Mouse (Mus musculus) cerebellum, adult 9-10 months (tissue): ENCODE data around the gene Ndufa4.
"Not testable (repeated sequence)": the region's sequence is repeated elsewhere in the genome, so short reads cannot be mapped to it uniquely, and the experiment has no call there.

Source experiments
- DNase-seq: peaks from one replicate; pipeline ENCODE4 v3.0.0; 2022

Ndufa4 gene

GRCm38 (mm10) chr6:11907269-11908032, at the start of gene Ndufa4, which contains the start of gene Phf14:
Gene Ndufa4, minus strand, starts transcription at chr6:11907497.
Gene Phf14, plus strand, starts transcription at chr6:11907809.
- peak; percentile 96 for DNase-seq

- no peak for DNase-seq
Observed at GRCm38 (mm10) chr6:11948100-11948499, 40.8 kb upstream of the Ndufa4 start.

GRCm38 (mm10) chr6:11942089-11942488, 34.8 kb upstream of the Ndufa4 start:
- DNase-seq: peak; percentile 16

GRCm38 (mm10) chr6:11940895-11941294, 33.6 kb upstream of the Ndufa4 start:
- DNase-seq: no peak

- no peak for DNase-seq
Observed at GRCm38 (mm10) chr6:11933403-11933802, 26.1 kb upstream of the Ndufa4 start.

- no peak for DNase-seq
Observed at GRCm38 (mm10) chr6:11927485-11927884, 20.2 kb upstream of the Ndufa4 start.

- DNase-seq: peak; percentile 35
Observed at GRCm38 (mm10) chr6:11926082-11926595, 18.8 kb upstream of the Ndufa4 start.

- DNase-seq: peak; percentile 85
Observed at GRCm38 (mm10) chr6:11925496-11926041, 18.3 kb upstream of the Ndufa4 start.

GRCm38 (mm10) chr6:11908170-11908569, 873 bp upstream of the Ndufa4 start:
- no peak for DNase-seq

- no peak for DNase-seq
Observed at GRCm38 (mm10) chr6:11906890-11907268, 418 bp downstream of the Ndufa4 start.

GRCm38 (mm10) chr6:11900809-11901310, 6.4 kb downstream of the Ndufa4 start:
- no peak for DNase-seq

GRCm38 (mm10) chr6:11875364-11875763, 31.9 kb downstream of the Ndufa4 start:
- DNase-seq: not testable (repeated sequence)
